Mouse (Mus musculus): ENCODE data around the gene Fam181a. TPM values are rescaled to one million over a fixed set of nuclear protein-coding genes. Genes with fewer than 3 reads are reported as not detected.
A peak's percentile ranks its signal among the peaks of the same experiment; 100 is the strongest.

The Fam181a gene
- polyA plus RNA-seq, 1 experiment from 2014 or later = 0.19 TPM

DNA sequence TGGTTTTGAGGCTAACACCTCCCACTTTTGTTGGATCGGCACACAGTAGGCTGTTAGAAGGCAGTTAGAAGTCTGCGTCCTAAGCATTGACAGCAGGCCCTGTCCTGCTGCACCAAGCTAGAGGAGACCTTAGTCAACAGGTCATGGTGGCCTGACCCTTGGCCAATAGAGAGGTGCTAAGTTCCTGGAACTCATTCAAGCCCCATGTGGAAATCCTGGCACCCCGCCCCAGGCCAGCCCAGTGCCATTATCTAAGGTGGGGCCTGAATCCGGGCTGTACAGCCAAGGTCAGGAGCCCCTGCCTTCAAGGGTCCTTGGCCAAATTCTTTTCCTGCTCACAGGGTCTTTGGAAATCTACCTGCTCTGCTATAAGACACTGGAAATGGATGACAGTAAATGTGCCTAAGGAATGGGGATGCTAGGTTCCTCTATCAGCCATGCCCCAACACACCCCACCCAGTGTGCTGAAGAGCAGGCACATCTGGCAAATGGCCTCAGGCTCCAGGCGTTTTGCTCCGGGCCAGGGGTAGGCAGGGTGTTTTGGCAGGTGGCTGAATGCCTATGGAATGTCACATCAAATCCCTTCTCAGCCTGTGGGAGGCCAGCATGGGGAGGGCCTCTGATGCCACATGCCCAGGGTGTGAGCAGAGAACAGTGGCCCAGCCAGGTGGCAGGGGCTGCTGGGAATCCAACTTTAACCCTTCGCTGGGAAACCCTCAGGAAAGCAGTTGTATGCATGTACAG lies 17.8 kb downstream of the Fam181a start:
- H3K27ac ChIP-seq (replicated peaks in 1 of 2; ENCODE audit: control insufficient read depth in 1 of 2, insufficient read depth in 1 of 2, low read depth in 2 of 2, low read length in 2 of 2) = peak overlapping the region in 1 of 2 experiments; percentile 38; a peak in 2 of 4 replicates
- H3K27me3 ChIP-seq (ENCODE audit: control insufficient read depth, insufficient read depth, low read length) = 0 out of 2 replicates have a peak, but pooled peaks cover 9% of the 10 kb centered on the region
- no peaks in the 10 kb centered on the region for H3K9me3 ChIP-seq (ENCODE audit: control insufficient read depth, low read length)
- ATAC-seq (ENCODE audit: insufficient number of reproducible peaks, insufficient read depth, low FRiP score, low read depth) = no peak
- H3K4me1 ChIP-seq (ENCODE audit: control insufficient read depth in 2 of 2, insufficient read depth in 2 of 2, low read length in 2 of 2) = peaks cover 20 to 51% of the 10 kb centered on the region in 2 experiments; a peak in 3 of 4 replicates
- H3K36me3 ChIP-seq (ENCODE audit: control insufficient read depth, insufficient read depth, low read length) = peaks cover 97% of the 10 kb centered on the region
- H3K4me3 ChIP-seq (ENCODE audit: control insufficient read depth in 1 of 2, insufficient read depth in 1 of 2, low read depth in 1 of 2, low read length in 2 of 2) = no peak overlapping the region
- WGBS = 40% methylated on average over 7 of the region's 7 CpGs
- peak overlapping the region; percentile 38; the same call in 1 of the 2 replicates for H3K9ac ChIP-seq (ENCODE audit: low read length)
- 0 out of 2 replicates have a peak overlapping the region, but pooled peaks have one; percentile 11 for H3K4me2 ChIP-seq (ENCODE audit: low read length)

DNA sequence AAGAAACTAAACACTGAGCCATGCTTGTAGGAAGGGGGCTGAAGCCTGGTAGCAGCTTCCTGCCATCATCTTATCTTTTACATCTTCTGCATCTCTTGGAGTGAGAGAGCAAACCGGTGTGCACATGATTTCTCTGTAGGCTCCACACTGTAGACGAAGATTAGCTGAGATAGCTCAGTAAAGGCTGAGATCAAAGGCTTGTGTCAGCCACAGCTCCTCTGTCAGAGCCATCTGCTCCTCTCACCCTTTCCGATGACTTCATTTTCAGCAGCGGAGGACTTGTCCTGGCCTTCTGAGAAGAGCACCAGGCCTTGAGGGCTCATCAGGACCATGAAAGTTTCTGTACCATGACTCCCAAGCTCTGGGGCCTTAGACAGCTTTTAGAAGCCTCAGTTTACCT lies 20.7 kb downstream of the Fam181a start:
- 33% methylated on average over 4 of the region's 4 CpGs for WGBS
- no peaks in the 10 kb centered on the region for H3K27me3 ChIP-seq (ENCODE audit: control insufficient read depth, insufficient read depth, low read length)
- H3K27ac ChIP-seq (replicated peaks in 1 of 2; ENCODE audit: control insufficient read depth in 1 of 2, insufficient read depth in 1 of 2, low read depth in 2 of 2, low read length in 2 of 2) = no peak overlapping the region
- no peak overlapping the region for H3K9ac ChIP-seq (ENCODE audit: low read length)
- no peaks in the 10 kb centered on the region for H3K9me3 ChIP-seq (ENCODE audit: control insufficient read depth, low read length)
- H3K4me3 ChIP-seq (ENCODE audit: control insufficient read depth in 1 of 2, insufficient read depth in 1 of 2, low read depth in 1 of 2, low read length in 2 of 2) = no peak overlapping the region
- H3K4me2 ChIP-seq (ENCODE audit: low read length) = no peak overlapping the region
- no peak for ATAC-seq (ENCODE audit: insufficient number of reproducible peaks, insufficient read depth, low FRiP score, low read depth)
- peaks cover 92% of the 10 kb centered on the region for H3K36me3 ChIP-seq (ENCODE audit: control insufficient read depth, insufficient read depth, low read length)
- peaks cover 23 to 68% of the 10 kb centered on the region in 2 experiments; a peak in 3 of 4 replicates for H3K4me1 ChIP-seq (ENCODE audit: control insufficient read depth in 2 of 2, insufficient read depth in 2 of 2, low read length in 2 of 2)

DNA sequence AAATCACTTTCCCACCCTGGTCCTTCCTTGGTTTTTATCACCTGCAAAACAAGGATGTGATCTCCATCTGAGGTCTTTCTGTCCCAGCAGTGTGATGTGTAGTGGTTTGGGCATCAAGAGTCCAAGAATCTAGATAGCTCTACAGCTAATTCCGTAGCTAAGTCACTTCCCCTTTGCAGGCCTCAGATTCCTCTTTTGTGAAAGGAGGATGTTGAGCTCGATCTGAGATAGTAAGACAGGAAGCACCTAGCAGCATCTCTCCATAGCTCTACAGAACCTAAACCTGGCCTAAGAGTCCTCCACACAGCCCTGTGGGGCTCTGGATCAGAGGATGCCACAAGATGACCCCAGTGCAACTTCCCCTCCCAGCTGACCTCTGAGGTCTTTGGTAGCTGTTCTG lies 22.1 kb downstream of the Fam181a start:
- Histone ChIP-seq H3K9ac (ENCODE audit: low read length) (no peak overlapping the region), H3K9me3 (ENCODE audit: control insufficient read depth, low read length) (no peaks in the 10 kb centered on the region), H3K4me1 (ENCODE audit: control insufficient read depth in 2 of 2, insufficient read depth in 2 of 2, low read length in 2 of 2) (peaks cover 18 to 59% of the 10 kb centered on the region in 2 experiments; a peak in 3 of 4 replicates), H3K4me3 (ENCODE audit: control insufficient read depth in 1 of 2, insufficient read depth in 1 of 2, low read depth in 1 of 2, low read length in 2 of 2) (no peak overlapping the region), H3K27ac (replicated peaks in 1 of 2; ENCODE audit: control insufficient read depth in 1 of 2, insufficient read depth in 1 of 2, low read depth in 2 of 2, low read length in 2 of 2) (no peak overlapping the region), H3K27me3 (ENCODE audit: control insufficient read depth, insufficient read depth, low read length) (no peaks in the 10 kb centered on the region), H3K4me2 (ENCODE audit: low read length) (no peak overlapping the region), H3K36me3 (ENCODE audit: control insufficient read depth, insufficient read depth, low read length) (peaks cover 79% of the 10 kb centered on the region)
- 74% methylated on average over 2 of the region's 2 CpGs for WGBS
- no peak for ATAC-seq (ENCODE audit: insufficient number of reproducible peaks, insufficient read depth, low FRiP score, low read depth)

DNA sequence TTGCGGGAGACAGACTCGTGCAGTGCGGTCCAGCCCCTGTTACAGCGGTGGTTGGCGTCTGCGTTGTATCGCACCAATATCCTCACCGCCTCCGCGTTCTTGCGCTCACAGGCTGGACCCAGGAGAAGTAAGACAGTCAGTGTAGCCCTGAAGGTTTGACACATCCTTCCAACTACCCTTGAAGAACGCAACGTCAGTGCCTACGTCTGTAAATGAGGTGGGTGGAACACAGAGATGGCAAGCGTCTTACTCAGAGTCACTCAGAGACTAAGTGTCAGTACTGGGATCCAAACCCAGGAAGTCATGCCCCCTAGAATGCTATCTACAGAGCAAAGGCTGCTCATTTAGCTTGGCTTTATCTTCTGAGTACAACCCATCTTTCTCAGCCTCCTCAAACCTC lies 22.7 kb downstream of the Fam181a start:
- no peaks in the 10 kb centered on the region for H3K27me3 ChIP-seq (ENCODE audit: control insufficient read depth, insufficient read depth, low read length)
- peaks cover 14 to 54% of the 10 kb centered on the region in 2 experiments for H3K4me1 ChIP-seq (ENCODE audit: control insufficient read depth in 2 of 2, insufficient read depth in 2 of 2, low read length in 2 of 2)
- no peak overlapping the region for H3K9ac ChIP-seq (ENCODE audit: low read length)
- no peak for ATAC-seq (ENCODE audit: insufficient number of reproducible peaks, insufficient read depth, low FRiP score, low read depth)
- H3K9me3 ChIP-seq (ENCODE audit: control insufficient read depth, low read length) = no peaks in the 10 kb centered on the region
- 89% methylated on average over 15 of the region's 15 CpGs for WGBS
- H3K27ac ChIP-seq (replicated peaks in 1 of 2; ENCODE audit: control insufficient read depth in 1 of 2, insufficient read depth in 1 of 2, low read depth in 2 of 2, low read length in 2 of 2) = no peak overlapping the region
- no peak overlapping the region for H3K4me3 ChIP-seq (ENCODE audit: control insufficient read depth in 1 of 2, insufficient read depth in 1 of 2, low read depth in 1 of 2, low read length in 2 of 2)
- H3K4me2 ChIP-seq (ENCODE audit: low read length) = no peak overlapping the region
- H3K36me3 ChIP-seq (ENCODE audit: control insufficient read depth, insufficient read depth, low read length) = peaks cover 74% of the 10 kb centered on the region

DNA sequence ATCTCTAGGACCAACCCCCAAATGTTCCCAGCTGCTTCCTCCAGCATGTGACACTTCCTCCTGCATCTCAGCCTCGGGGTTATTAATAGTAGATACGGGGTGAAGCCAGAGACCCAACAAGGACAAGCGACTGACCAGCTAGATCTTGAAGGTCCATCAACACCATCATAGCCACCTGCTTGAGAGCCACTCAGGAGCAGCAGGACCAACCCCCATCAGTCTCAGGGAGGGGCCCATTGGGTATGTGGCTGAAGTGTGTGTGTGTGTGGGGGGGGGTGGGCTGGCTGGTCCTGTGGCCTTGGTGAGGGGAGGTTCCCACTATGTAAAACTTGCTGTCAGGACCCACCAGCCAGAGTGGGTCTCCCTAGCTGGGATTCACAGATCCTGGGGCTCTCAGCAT lies 26.0 kb downstream of the Fam181a start:
- no peaks in the 10 kb centered on the region for H3K27me3 ChIP-seq (ENCODE audit: control insufficient read depth, insufficient read depth, low read length)
- 28% methylated on average over 3 of the region's 3 CpGs for WGBS
- peak; percentile 53 for ATAC-seq (ENCODE audit: insufficient number of reproducible peaks, insufficient read depth, low FRiP score, low read depth)
- peak overlapping the region; percentile 63 to 65 for H3K4me3 ChIP-seq (ENCODE audit: control insufficient read depth in 1 of 2, insufficient read depth in 1 of 2, low read depth in 1 of 2, low read length in 2 of 2)
- peak overlapping the region; percentile 73 for H3K4me2 ChIP-seq (ENCODE audit: low read length)
- peak overlapping the region; percentile 94 to 97 for H3K27ac ChIP-seq (replicated peaks in 1 of 2; ENCODE audit: control insufficient read depth in 1 of 2, insufficient read depth in 1 of 2, low read depth in 2 of 2, low read length in 2 of 2)
- peak overlapping the region; percentile 95 for H3K9ac ChIP-seq (ENCODE audit: low read length)
- H3K36me3 ChIP-seq (ENCODE audit: control insufficient read depth, insufficient read depth, low read length) = peaks cover 45% of the 10 kb centered on the region
- H3K9me3 ChIP-seq (ENCODE audit: control insufficient read depth, low read length) = no peaks in the 10 kb centered on the region
- H3K4me1 ChIP-seq (ENCODE audit: control insufficient read depth in 2 of 2, insufficient read depth in 2 of 2, low read length in 2 of 2) = peaks cover 11 to 39% of the 10 kb centered on the region in 2 experiments

DNA sequence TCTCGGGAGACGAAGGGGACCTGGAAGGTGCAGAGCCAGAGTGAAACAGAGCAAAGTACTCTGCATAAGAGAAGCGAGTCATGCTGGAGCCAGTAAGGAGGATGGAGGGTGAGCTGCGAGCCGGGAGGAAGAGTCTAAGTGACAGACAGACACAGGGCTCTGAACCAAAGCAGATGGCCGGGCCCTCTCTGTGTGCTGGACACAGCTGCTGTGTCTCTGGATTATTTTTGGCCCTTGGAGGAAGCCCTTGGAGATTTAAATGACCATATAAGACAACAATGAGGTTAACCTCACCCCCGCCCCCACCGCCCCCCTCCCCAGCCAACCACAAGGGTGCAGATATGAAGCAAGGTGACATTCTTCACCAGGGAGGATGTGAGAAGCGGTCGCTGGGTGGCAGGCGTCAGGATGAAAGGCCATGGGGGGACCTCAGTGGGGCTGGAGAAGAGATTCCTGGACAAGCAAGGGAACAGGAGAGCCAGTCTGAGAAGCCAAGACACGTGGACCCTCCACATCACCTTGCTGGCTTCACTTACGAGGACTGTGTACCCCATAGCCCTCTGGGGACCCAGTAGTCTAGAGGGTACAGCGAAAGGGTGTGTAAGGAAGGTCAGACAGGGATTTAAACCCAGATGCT lies 27.5 kb downstream of the Fam181a start:
- Histone ChIP-seq H3K4me2 (ENCODE audit: low read length) (peak overlapping the region; percentile 73), H3K9me3 (ENCODE audit: control insufficient read depth, low read length) (no peaks in the 10 kb centered on the region), H3K27me3 (ENCODE audit: control insufficient read depth, insufficient read depth, low read length) (no peaks in the 10 kb centered on the region), H3K36me3 (ENCODE audit: control insufficient read depth, insufficient read depth, low read length) (peaks cover 31% of the 10 kb centered on the region), H3K9ac (ENCODE audit: low read length) (peak overlapping the region; percentile 95), H3K4me3 (ENCODE audit: control insufficient read depth in 1 of 2, insufficient read depth in 1 of 2, low read depth in 1 of 2, low read length in 2 of 2) (peak overlapping the region; percentile 63 to 65), H3K27ac (replicated peaks in 1 of 2; ENCODE audit: control insufficient read depth in 1 of 2, insufficient read depth in 1 of 2, low read depth in 2 of 2, low read length in 2 of 2) (peak overlapping the region; percentile 96 to 97), H3K4me1 (ENCODE audit: control insufficient read depth in 2 of 2, insufficient read depth in 2 of 2, low read length in 2 of 2) (peaks cover 11 to 32% of the 10 kb centered on the region in 2 experiments)
- 28% methylated on average over 14 of the region's 14 CpGs for WGBS
- peak; percentile 76 for ATAC-seq (ENCODE audit: insufficient number of reproducible peaks, insufficient read depth, low FRiP score, low read depth)

DNA sequence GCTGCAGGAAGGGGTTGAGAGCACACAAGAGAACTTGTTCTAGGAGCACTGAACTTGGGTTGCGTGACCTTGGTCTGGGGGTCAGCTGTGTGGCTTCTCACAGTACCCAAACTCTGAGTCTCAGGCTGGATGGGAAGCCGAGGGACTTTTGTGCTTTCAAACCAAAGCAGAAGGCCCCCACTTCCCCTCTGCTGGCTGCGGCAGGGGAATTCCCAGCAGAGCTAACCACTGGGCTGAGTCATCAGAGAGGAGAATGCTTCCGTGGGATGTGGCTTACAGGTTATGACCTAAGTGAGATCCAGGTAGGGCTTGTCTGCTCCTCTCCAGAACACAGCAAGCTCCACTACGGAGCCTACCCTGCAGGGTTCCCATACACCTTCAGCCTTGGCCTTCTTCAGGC lies 30.4 kb downstream of the Fam181a start:
- Histone ChIP-seq H3K4me1 (ENCODE audit: control insufficient read depth in 2 of 2, insufficient read depth in 2 of 2, low read length in 2 of 2) (peaks cover 10 to 17% of the 10 kb centered on the region in 2 experiments), H3K27me3 (ENCODE audit: control insufficient read depth, insufficient read depth, low read length) (no peaks in the 10 kb centered on the region), H3K4me3 (ENCODE audit: control insufficient read depth in 1 of 2, insufficient read depth in 1 of 2, low read depth in 1 of 2, low read length in 2 of 2) (no peak overlapping the region), H3K36me3 (ENCODE audit: control insufficient read depth, insufficient read depth, low read length) (peaks cover 20% of the 10 kb centered on the region; the same call in 1 of the 2 replicates), H3K9ac (ENCODE audit: low read length) (no peak overlapping the region), H3K27ac (replicated peaks in 1 of 2; ENCODE audit: control insufficient read depth in 1 of 2, insufficient read depth in 1 of 2, low read depth in 2 of 2, low read length in 2 of 2) (no peak overlapping the region), H3K9me3 (ENCODE audit: control insufficient read depth, low read length) (no peaks in the 10 kb centered on the region), H3K4me2 (ENCODE audit: low read length) (no peak overlapping the region)
- ATAC-seq (ENCODE audit: insufficient number of reproducible peaks, insufficient read depth, low FRiP score, low read depth) = no peak
- WGBS = 75% methylated on average over 5 of the region's 5 CpGs
